Comparison of ENCODE assay signal across 26 mouse cellular contexts in the genomic region with DNA sequence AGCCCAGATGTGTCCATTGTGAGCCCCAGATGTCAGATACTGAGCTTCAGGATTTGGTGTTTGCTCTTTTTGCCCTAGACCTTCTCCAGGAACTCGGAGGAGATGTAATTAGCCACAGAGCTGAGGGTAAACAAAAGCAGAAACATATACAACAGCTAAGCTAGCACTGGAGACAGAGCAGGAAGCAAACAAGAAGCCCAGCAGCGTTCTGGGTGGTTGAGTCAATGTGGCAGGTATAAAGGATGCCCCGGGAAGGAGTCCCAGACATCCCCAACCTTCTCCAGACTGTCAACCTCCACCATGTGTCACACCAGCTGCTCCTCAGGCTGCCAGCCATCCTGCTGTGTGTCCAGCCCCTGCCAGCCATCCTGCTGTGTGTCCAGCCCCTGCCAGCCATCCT. TPM values are rescaled to one million over a fixed set of nuclear protein-coding genes. Genes with fewer than 3 reads are reported as not detected.
DNase-seq lines count a peak whose midpoint lies in the region; ATAC-seq and TF ChIP-seq lines count a peak whose summit lies in the region.
"Had no signal": no experiment of that assay in that cellular context is flagged by ENCODE, and none has a peak within 500 bp of the region (broad histone marks: within the 10 kb centered on the region; RNA-seq: fewer than 3 reads in every experiment).

TSS of gene Gm10100 (plus strand) at position 301 of the 400 bp plus-strand sequence.

- peak; percentile 8 for DNase-seq in cerebellum, adult 11 months
- DNase-seq in cerebellum, adult 2 months: peak; percentile 8 to 25
- DNase-seq in cerebellum, adult 9-11 months: peak; percentile 7
- DNase-seq in cerebellum, postnatal 36 days: peak; percentile 4 to 15
- no peak for DNase-seq in frontal cortex, postnatal 10 days (ENCODE audit: low spot score in 2 of 2)
- DNase-seq in adrenal gland, postnatal 4 days (ENCODE audit: low spot score in 2 of 2): no peak
- DNase-seq: adrenal gland, adult 8-10 months; adrenal gland, postnatal 14 days; adrenal gland, postnatal 36 days; B cell, adult 2 months; forebrain, postnatal 0 days had no signal

- no peaks in the 10 kb centered on the region for H3K4me1 ChIP-seq in cerebellum, adult 2 months (ENCODE audit: control insufficient read depth, insufficient read depth, low read length)
- H3K4me1 ChIP-seq: embryonic facial prominence, embryonic 10.5 days; embryonic facial prominence, embryonic 12.5 days; forebrain, embryonic 13.5 days; forebrain, embryonic 15.5 days had no signal

- no peak within 1 kb of the TSS for H3K4me3 ChIP-seq in cerebellum, adult 2 months (replicated peaks; ENCODE audit: insufficient read depth, low read depth, low read length)
- H3K4me3 ChIP-seq: embryonic facial prominence, embryonic 10.5 days; embryonic facial prominence, embryonic 12.5 days; forebrain, embryonic 13.5 days; forebrain, embryonic 15.5 days had no signal

- ATAC-seq in cerebellum, adult (ENCODE audit: insufficient number of reproducible peaks, low FRiP score, low TSS enrichment): no peak
- ATAC-seq: activated CD4-positive, CD25-positive, alpha-beta regulatory T cell, adult 4 months; CD4-positive, CD25-positive, alpha-beta regulatory T cell, adult 4 months; forebrain, embryonic 13.5 days; forebrain, embryonic 15.5 days; forebrain, postnatal 0 days; Patski had no signal

- no peaks in the 10 kb centered on the region for H3K27me3 ChIP-seq in cerebellum, adult 2 months (ENCODE audit: control insufficient read depth, insufficient read depth, low read length)
- H3K27me3 ChIP-seq: embryonic facial prominence, embryonic 12.5 days; forebrain, embryonic 13.5 days; forebrain, embryonic 15.5 days had no signal

- no peak for TF ChIP-seq POLR2A in cerebellum, adult 2 months (IDR thresholded peaks at IDR 0.05; ENCODE audit: borderline replicate concordance, insufficient read depth, low read length)

- no peak for TF ChIP-seq CTCF in cerebellum, adult 2 months (IDR thresholded peaks at IDR 0.05; ENCODE audit: borderline replicate concordance, insufficient read depth, low read depth, low read length)

- H3K27ac ChIP-seq in cerebellum, adult 2 months (ENCODE audit: insufficient read depth, low read length): no peak within 1 kb of the TSS
- H3K27ac ChIP-seq: embryonic facial prominence, embryonic 10.5 days; embryonic facial prominence, embryonic 12.5 days; forebrain, embryonic 13.5 days; forebrain, embryonic 15.5 days had no signal

- WGBS in cerebellum, adult 2 months: 13% methylated on average over 3 of the region's 3 CpGs

RNA-seq across cellular contexts. Expression of gene Gm10100, which starts in this region (rescaled TPM):
- polyA plus RNA-seq in cerebellum, adult 2 months (2012; rRNA removed): not detected in 2 replicates
- total RNA-seq in adrenal gland, postnatal 4 days (2021): not detected
- total RNA-seq: adrenal gland, adult 18-20 months; adrenal gland, adult 8-10 months; adrenal gland, postnatal 14 days; adrenal gland, postnatal 36 days; CH12.LX; forebrain, postnatal 0 days; G1E had no signal
- polyA plus RNA-seq: activated CD4-positive, CD25-positive, alpha-beta regulatory T cell, adult 4 months; brain, embryonic 14.5 days; CD4-positive, CD25-positive, alpha-beta regulatory T cell, adult 4 months; cortical plate, adult 2 months; embryonic facial prominence, embryonic 10.5 days; embryonic facial prominence, embryonic 12.5 days; embryonic facial prominence, embryonic 14.5 days; forebrain, embryonic 11.5 days; forebrain, embryonic 13.5 days; forebrain, embryonic 15.5 days; forebrain, postnatal 0 days; G1E; Patski had no signal

Comparison
In these comparisons a context has a peak if more than half of its experiments do, and no peak if none do; other contexts are left out.
1. Peak in DNase-seq in cerebellum, adult 2 months; RNA of the gene not detected or under 1 TPM.
2. DNase-seq: peak in cerebellum, adult 11 months (single experiment), cerebellum, adult 9-11 months (single experiment) and cerebellum, postnatal 36 days (2 of 2); none in frontal cortex, postnatal 10 days (0 of 2) and adrenal gland, postnatal 4 days (0 of 2).